Mouse (Mus musculus) stomach, postnatal 0 days (tissue): Measurements from ENCODE around the gene Foxr1. TPM values are rescaled to one million over a fixed set of nuclear protein-coding genes. Genes with fewer than 3 reads are reported as not detected.

Experiments used
- ATAC-seq: fragments of 200-750 bp; cut with Nextera tagmentation; 2 replicates; pipeline ENCODE4 v1.8.0; 2017; ENCODE audit not compliant: low FRiP score, low TSS enrichment
- DNase-seq: peaks from one replicate; pipeline ENCODE4 v3.0.0-alpha.2; 2016; ENCODE audit warnings: low spot score
- H3K27ac ChIP-seq: fragments of 300-500 bp; sonication (generic); replicated peaks from 2 replicates; pipeline ENCODE4 v1.5.1; 2014; ENCODE audit warnings: mild to moderate bottlenecking, control low read depth
- H3K27me3 ChIP-seq: fragments of 300-500 bp; sonication (generic); 2 replicates; pipeline ENCODE4 v1.6.1; 2014; ENCODE audit warnings: low read length; ENCODE audit not compliant: control insufficient read depth, insufficient read depth
- H3K36me3 ChIP-seq: fragments of 300-500 bp; sonication (generic); 2 replicates; pipeline ENCODE4 v1.6.1; 2014; ENCODE audit warnings: low read length, mixed read lengths; ENCODE audit not compliant: control insufficient read depth, insufficient read depth
- H3K4me1 ChIP-seq: fragments of 300-500 bp; sonication (generic); replicated peaks from 2 replicates; pipeline ENCODE4 v1.6.1; 2014; ENCODE audit warnings: antibody characterized with exemption; ENCODE audit not compliant: control insufficient read depth, insufficient read depth
- H3K4me2 ChIP-seq: fragments of 300-500 bp; sonication (generic); replicated peaks from 2 replicates; pipeline ENCODE4 v1.6.1; 2014; ENCODE audit warnings: low read depth, mild to moderate bottlenecking, control low read depth, moderate library complexity
- H3K4me3 ChIP-seq: fragments of 300-500 bp; sonication (generic); 2 replicates; pipeline ENCODE4 v1.5.1; 2014; ENCODE audit warnings: low read depth, low read length, control low read depth
- H3K9ac ChIP-seq: fragments of 300-500 bp; sonication (generic); 2 replicates; pipeline ENCODE4 v1.6.1; 2014; ENCODE audit warnings: mild to moderate bottlenecking, low read length, control low read depth, mixed read lengths
- H3K9me3 ChIP-seq: fragments of 300-500 bp; sonication (generic); 2 replicates; pipeline ENCODE4 v1.6.1; 2016; ENCODE audit warnings: low read length; ENCODE audit not compliant: control insufficient read depth
- CTCF ChIP-seq: IDR thresholded peaks from 2 replicates; pipeline ENCODE4 v1.5.1; 2016; ENCODE audit warnings: antibody characterized with exemption, low read depth, mild to moderate bottlenecking, moderate library complexity
- EP300 ChIP-seq: optimal IDR thresholded peaks from 2 replicates; pipeline ENCODE3; 2016; ENCODE audit warnings: antibody characterized with exemption
- WGBS: fragments of 180-500 bp; shearing (Covaris S2); extraction: QIAGEN DNeasy Blood & Tissue Kit; methylation state at CpG from one replicate; pipeline ENCODE4 v1.1.7; 2014; 5-methylcytosine and 5-hydroxymethylcytosine counted together
- polyA plus RNA-seq: library from polyadenylated mRNA; unstranded; fragments of >200 nt; fragmentation: Nextera tagmentation; extraction: Ambion mirVana; gene quantifications from 2 replicates; pipeline ENCODE4 v1.2.1, GENCODE M21; 2015

Foxr1 gene
- polyA plus RNA-seq, 1 experiment from 2014 or later = 0.05 TPM

DNA sequence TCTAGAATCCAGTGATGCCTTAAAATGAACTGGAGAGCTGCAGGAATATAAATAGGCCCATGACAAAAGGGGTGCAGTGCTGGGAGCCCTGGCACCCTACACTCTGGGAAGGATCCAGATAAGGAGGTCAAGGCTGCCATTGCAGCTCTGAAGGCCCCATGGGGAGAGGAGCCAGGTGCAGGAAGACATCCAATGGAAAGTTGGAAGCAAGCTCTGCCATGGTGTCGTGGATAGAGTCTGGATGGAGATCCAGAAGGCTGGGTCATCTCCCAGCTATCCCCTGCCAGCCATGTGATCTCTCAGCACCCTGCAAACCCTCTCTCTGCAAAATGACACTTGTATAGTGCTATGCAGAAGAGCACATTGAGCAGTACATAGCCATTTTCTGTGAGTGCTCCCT is 33.4 kb upstream of the Foxr1 start:
- Histone ChIP-seq H3K36me3 (no peaks in the 10 kb centered on the region), H3K4me2 (no peak overlapping the region), H3K9me3 (no peaks in the 10 kb centered on the region), H3K4me3 (no peak overlapping the region), H3K4me1 (no peaks in the 10 kb centered on the region), H3K9ac (no peak overlapping the region), H3K27ac (no peak overlapping the region), H3K27me3 (no peaks in the 10 kb centered on the region)
- no peak for TF ChIP-seq CTCF
- TF ChIP-seq EP300 = no peak
- 27% methylated on average over 1 of the region's 1 CpGs for WGBS
- DNase-seq (no peak), ATAC-seq (no peak)

DNA sequence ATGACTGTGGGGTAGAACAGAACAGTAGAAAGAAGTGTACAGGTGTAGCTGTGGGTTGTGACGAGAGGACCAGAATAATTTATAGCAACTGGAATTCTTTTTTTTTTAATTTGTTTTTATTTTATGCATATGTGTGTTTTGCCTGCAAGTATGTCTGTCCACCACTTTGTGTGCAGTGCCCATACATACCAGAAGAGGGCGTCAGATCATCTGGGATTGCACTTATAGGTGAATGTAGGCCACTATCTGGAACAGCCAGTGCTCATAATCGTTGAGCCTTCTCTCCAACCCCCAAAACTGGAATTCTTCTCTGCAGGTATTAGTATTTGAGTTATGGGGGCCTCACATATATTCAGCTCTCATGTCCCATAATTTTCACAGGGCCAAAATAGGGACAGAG is 32.2 kb upstream of the Foxr1 start:
- Histone ChIP-seq H3K9ac (no peak overlapping the region), H3K9me3 (no peaks in the 10 kb centered on the region), H3K4me3 (no peak overlapping the region), H3K36me3 (no peaks in the 10 kb centered on the region), H3K27me3 (no peaks in the 10 kb centered on the region), H3K27ac (no peak overlapping the region), H3K4me2 (no peak overlapping the region), H3K4me1 (no peaks in the 10 kb centered on the region)
- ATAC-seq (no peak), DNase-seq (no peak)
- TF ChIP-seq CTCF (peak; percentile 57), EP300 (no peak)
- WGBS = 52% methylated on average over 3 of the region's 3 CpGs

DNA sequence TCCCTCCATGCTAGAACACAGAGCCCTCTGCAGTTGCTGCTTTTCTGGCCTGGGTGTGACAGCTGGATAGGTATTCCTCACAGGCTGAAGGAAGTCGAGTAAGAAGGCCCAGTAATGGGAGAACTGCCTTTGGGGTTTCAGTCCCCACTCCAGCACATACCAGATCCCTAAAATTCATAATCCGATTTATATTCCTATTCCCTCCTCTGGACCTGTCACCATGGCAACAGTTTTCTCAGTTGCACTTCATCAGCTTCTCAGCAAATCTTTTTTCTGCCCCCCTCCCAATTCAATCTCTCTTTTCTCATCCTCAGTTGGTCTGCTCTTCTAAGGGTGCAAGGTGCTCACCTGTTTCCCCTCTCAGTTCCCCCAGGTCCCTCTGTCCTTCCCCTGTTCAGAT is 27.9 kb upstream of the Foxr1 start:
- Histone ChIP-seq H3K4me3 (no peak overlapping the region), H3K4me1 (no peaks in the 10 kb centered on the region), H3K36me3 (no peaks in the 10 kb centered on the region), H3K9me3 (no peaks in the 10 kb centered on the region), H3K4me2 (no peak overlapping the region), H3K9ac (no peak overlapping the region), H3K27ac (no peak overlapping the region), H3K27me3 (no peaks in the 10 kb centered on the region)
- 49% methylated on average over 2 of the region's 2 CpGs for WGBS
- TF ChIP-seq EP300 (no peak), CTCF (no peak)
- DNase-seq (no peak), ATAC-seq (no peak)

DNA sequence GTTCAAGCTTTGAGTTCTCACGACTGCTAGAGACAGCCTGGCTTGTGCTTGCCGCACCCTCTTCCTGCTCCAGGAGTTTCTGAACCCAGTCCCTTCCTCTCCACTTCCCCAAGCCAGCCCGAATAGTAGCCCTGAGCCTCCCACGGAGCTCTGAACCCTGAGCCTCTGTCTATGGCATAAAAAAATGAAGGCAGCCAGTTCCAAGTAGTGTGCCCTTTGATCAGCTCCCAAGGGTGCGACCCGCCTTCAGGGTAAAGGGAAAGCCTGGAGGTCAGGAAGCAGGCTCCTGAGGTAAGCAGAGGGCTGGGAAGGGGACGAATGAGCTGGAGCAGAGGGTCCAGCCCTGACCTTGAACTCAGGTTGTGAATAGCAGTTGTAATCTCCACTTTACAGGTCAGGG is 27.3 kb upstream of the Foxr1 start:
- DNase-seq = no peak
- no peaks in the 10 kb centered on the region for H3K9me3 ChIP-seq
- no peaks in the 10 kb centered on the region for H3K27me3 ChIP-seq
- TF ChIP-seq EP300 (no peak), CTCF (no peak)
- WGBS = 51% methylated on average over 7 of the region's 7 CpGs
- no peak overlapping the region for H3K9ac ChIP-seq
- ATAC-seq = no peak
- no peak overlapping the region for H3K4me3 ChIP-seq
- no peaks in the 10 kb centered on the region for H3K36me3 ChIP-seq
- no peaks in the 10 kb centered on the region for H3K4me1 ChIP-seq
- H3K4me2 ChIP-seq = no peak overlapping the region
- H3K27ac ChIP-seq = no peak overlapping the region

DNA sequence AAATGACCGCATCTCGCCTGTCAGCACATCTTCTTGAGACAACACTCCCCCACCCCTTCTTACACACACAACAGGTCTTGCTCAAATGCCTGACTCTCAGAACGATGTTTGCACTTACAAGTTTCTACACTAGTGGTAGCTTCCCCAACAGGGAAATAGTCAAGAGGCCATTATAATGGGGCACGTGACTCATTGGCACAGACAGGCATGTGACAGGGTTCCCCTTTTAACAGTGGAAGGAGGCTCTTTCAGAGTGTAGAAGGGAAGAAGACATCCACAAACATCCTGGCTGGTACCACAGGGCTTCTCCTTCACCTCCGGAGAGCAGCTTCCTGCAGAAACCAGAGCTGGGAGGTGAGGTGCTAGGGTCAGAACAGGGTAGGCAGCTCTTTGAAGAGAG is 21.0 kb upstream of the Foxr1 start:
- WGBS = 65% methylated on average over 5 of the region's 5 CpGs
- Histone ChIP-seq H3K4me3 (no peak overlapping the region), H3K36me3 (no peaks in the 10 kb centered on the region), H3K27ac (no peak overlapping the region), H3K27me3 (no peaks in the 10 kb centered on the region), H3K4me2 (no peak overlapping the region), H3K9ac (no peak overlapping the region), H3K4me1 (no peaks in the 10 kb centered on the region), H3K9me3 (no peaks in the 10 kb centered on the region)
- no peak for TF ChIP-seq CTCF
- DNase-seq = no peak
- ATAC-seq = no peak

DNA sequence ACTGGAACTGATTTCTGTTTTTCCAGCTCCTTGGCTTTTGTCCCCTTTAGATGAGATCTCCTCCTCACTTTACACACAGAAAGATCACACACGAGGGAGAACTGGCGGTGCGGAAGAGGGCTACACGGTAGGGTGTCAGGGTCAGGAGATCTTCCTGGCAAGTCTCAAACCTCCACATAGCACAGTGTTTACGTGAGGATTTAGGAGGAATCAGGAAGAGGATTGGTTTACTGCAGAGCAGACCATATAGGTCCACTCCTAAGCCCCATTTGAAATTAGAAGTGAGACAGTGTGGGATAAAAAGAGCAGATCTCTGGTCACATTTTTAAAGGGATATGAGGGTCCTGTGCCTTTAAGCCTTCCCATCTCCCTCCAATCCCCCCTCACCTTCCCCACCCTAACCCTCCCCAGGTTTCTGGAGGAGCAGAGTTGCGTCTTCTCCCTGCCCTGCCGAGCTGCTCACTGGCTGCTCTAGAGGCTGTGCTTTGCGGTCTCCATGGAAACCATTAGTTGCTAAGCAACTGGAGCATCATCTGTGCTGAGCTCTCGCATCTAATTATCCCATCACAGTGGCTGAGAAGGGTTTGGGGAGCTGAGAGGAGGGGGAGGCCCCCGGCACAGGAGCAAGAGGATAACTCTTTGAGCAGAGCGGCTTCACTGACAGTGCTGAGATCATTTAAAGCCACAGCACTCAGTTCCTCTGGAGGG is 16.3 kb upstream of the Foxr1 start:
- Histone ChIP-seq H3K4me2 (no peak overlapping the region), H3K27ac (no peak overlapping the region), H3K27me3 (no peaks in the 10 kb centered on the region), H3K4me3 (no peak overlapping the region), H3K9ac (no peak overlapping the region), H3K36me3 (no peaks in the 10 kb centered on the region), H3K4me1 (no peaks in the 10 kb centered on the region), H3K9me3 (no peaks in the 10 kb centered on the region)
- ATAC-seq (peak; percentile 64), DNase-seq (peak; percentile 40)
- WGBS = 11% methylated on average over 11 of the region's 11 CpGs
- TF ChIP-seq CTCF (no peak), EP300 (no peak)
